Mouse (Mus musculus) intestine, postnatal 0 days (tissue): ENCODE data around the gene Ypel4. TPM values are rescaled to one million over a fixed set of nuclear protein-coding genes. Genes with fewer than 3 reads are reported as not detected.

Source experiments
- ATAC-seq: fragments of 200-750 bp; cut with Nextera tagmentation; 2 replicates; pipeline ENCODE4 v1.8.0; 2017; ENCODE audit warnings: mild to moderate bottlenecking, moderate TSS enrichment, moderate library complexity
- H3K27ac ChIP-seq: fragments of 300-500 bp; sonication (generic); 2 replicates; pipeline ENCODE4 v1.5.1; 2014; ENCODE audit warnings: mild to moderate bottlenecking, low read depth, low read length, moderate library complexity
- H3K27me3 ChIP-seq: fragments of 300-500 bp; sonication (generic); replicated peaks from 2 replicates; pipeline ENCODE4 v1.6.1; 2014; ENCODE audit warnings: low read length, mixed read lengths; ENCODE audit not compliant: control insufficient read depth, insufficient read depth
- H3K36me3 ChIP-seq: fragments of 300-500 bp; sonication (generic); 2 replicates; pipeline ENCODE4 v1.6.1; 2014; ENCODE audit warnings: mild to moderate bottlenecking, moderate library complexity; ENCODE audit not compliant: control insufficient read depth, insufficient read depth
- H3K4me1 ChIP-seq: fragments of 300-500 bp; sonication (generic); replicated peaks from 2 replicates; pipeline ENCODE4 v1.6.1; 2014; ENCODE audit warnings: antibody characterized with exemption, low read length, mixed read lengths; ENCODE audit not compliant: control insufficient read depth, insufficient read depth
- H3K4me2 ChIP-seq: fragments of 300-500 bp; sonication (generic); replicated peaks from 2 replicates; pipeline ENCODE4 v1.6.1; 2014; ENCODE audit warnings: low read depth, mild to moderate bottlenecking, moderate library complexity
- H3K4me3 ChIP-seq: fragments of 300-500 bp; sonication (generic); 2 replicates; pipeline ENCODE4 v1.5.1; 2014; ENCODE audit warnings: low read depth, low read length
- H3K9ac ChIP-seq: fragments of 300-500 bp; sonication (generic); 2 replicates; pipeline ENCODE4 v1.6.1; 2014; ENCODE audit warnings: mild to moderate bottlenecking, low read depth, low read length
- H3K9me3 ChIP-seq: fragments of 300-500 bp; sonication (generic); 2 replicates; pipeline ENCODE4 v1.6.1; 2016; ENCODE audit warnings: mixed run types; ENCODE audit not compliant: control insufficient read depth
- CTCF ChIP-seq: sonication (generic); IDR thresholded peaks from 2 replicates; pipeline ENCODE4 v1.5.1; 2016; ENCODE audit warnings: low read depth, mild to moderate bottlenecking, control low read depth, antibody characterized with exemption, moderate library complexity
- WGBS: fragments of 180-500 bp; shearing (Covaris S2); extraction: QIAGEN DNeasy Blood & Tissue Kit; methylation state at CpG from one replicate; pipeline ENCODE4 v1.1.7; 2014; 5-methylcytosine and 5-hydroxymethylcytosine counted together
- polyA plus RNA-seq: library from polyadenylated mRNA; unstranded; fragments of >200 nt; fragmentation: Nextera tagmentation; extraction: Ambion mirVana; gene quantifications from 2 replicates; pipeline ENCODE4 v1.2.1, GENCODE M21; 2015

Ypel4 gene
- 1.8 and 1.9 TPM in 2 replicates for polyA plus RNA-seq

GRCm38 (mm10) chr2:84733579-84734300 lies at the start of gene Ypel4:
Gene Ypel4 (plus strand): TSS chr2:84734058.
- peak within 1 kb of the TSS; percentile 56 for H3K4me2 ChIP-seq
- H3K9ac ChIP-seq = no peak within 1 kb of the TSS
- WGBS = 3% methylated on average over 8 of the region's 8 CpGs
- no peak for TF ChIP-seq CTCF
- H3K4me3 ChIP-seq = peak within 1 kb of the TSS; percentile 27
- H3K36me3 ChIP-seq = no peaks in the 10 kb centered on the region
- no peaks in the 10 kb centered on the region for H3K9me3 ChIP-seq
- no peak within 1 kb of the TSS for H3K27ac ChIP-seq
- 0 out of 2 replicates have a peak, but pooled peaks cover 5% of the 10 kb centered on the region for H3K4me1 ChIP-seq
- ATAC-seq = no peak
- H3K27me3 ChIP-seq = peaks cover 24% of the 10 kb centered on the region

GRCm38 (mm10) chr2:84688080-84688844 lies 45.6 kb upstream of the Ypel4 start:
- Histone ChIP-seq H3K4me2 (no peak overlapping the region), H3K4me1 (no peaks in the 10 kb centered on the region), H3K27ac (no peak overlapping the region), H3K4me3 (no peak overlapping the region), H3K27me3 (no peaks in the 10 kb centered on the region), H3K36me3 (peaks cover 65% of the 10 kb centered on the region), H3K9me3 (no peaks in the 10 kb centered on the region), H3K9ac (no peak overlapping the region)
- ATAC-seq = no peak
- WGBS = 85% methylated on average over 2 of the region's 2 CpGs
- TF ChIP-seq CTCF = no peak

GRCm38 (mm10) chr2:84690050-84690449 lies 43.8 kb upstream of the Ypel4 start:
- no peak overlapping the region for H3K27ac ChIP-seq
- WGBS = 91% methylated on average over 12 of the region's 12 CpGs

GRCm38 (mm10) chr2:84695007-84695695 lies 38.7 kb upstream of the Ypel4 start:
- H3K9ac ChIP-seq = no peak overlapping the region
- H3K36me3 ChIP-seq = peaks cover 40% of the 10 kb centered on the region
- ATAC-seq = no peak
- no peaks in the 10 kb centered on the region for H3K4me1 ChIP-seq
- no peak for TF ChIP-seq CTCF
- H3K27ac ChIP-seq = no peak overlapping the region
- H3K4me2 ChIP-seq = no peak overlapping the region
- no peak overlapping the region for H3K4me3 ChIP-seq
- 65% methylated on average over 5 of the region's 5 CpGs for WGBS
- no peaks in the 10 kb centered on the region for H3K27me3 ChIP-seq
- H3K9me3 ChIP-seq = no peaks in the 10 kb centered on the region

More at GRCm38 (mm10) chr2:84690050-84690449, 43.8 kb upstream of the Ypel4 start:
- Histone ChIP-seq H3K4me1 (no peaks in the 10 kb centered on the region), H3K9me3 (no peaks in the 10 kb centered on the region), H3K4me2 (no peak overlapping the region), H3K27me3 (no peaks in the 10 kb centered on the region), H3K4me3 (no peak overlapping the region), H3K36me3 (peaks cover 72% of the 10 kb centered on the region), H3K9ac (no peak overlapping the region)
- no peak for TF ChIP-seq CTCF
- no peak for ATAC-seq

GRCm38 (mm10) chr2:84703497-84703896 lies 30.4 kb upstream of the Ypel4 start:
- Histone ChIP-seq H3K27ac (no peak overlapping the region), H3K4me2 (no peak overlapping the region), H3K27me3 (no peaks in the 10 kb centered on the region), H3K4me1 (peaks cover 6% of the 10 kb centered on the region; the same call in 1 of the 2 replicates), H3K4me3 (no peak overlapping the region), H3K9ac (no peak overlapping the region), H3K9me3 (no peaks in the 10 kb centered on the region), H3K36me3 (peaks cover 24% of the 10 kb centered on the region)
- 100% methylated on average over 1 of the region's 1 CpGs for WGBS
- ATAC-seq = no peak
- no peak for TF ChIP-seq CTCF

- no peak for TF ChIP-seq CTCF
- 71% methylated on average over 5 of the region's 5 CpGs for WGBS
- Histone ChIP-seq H3K27ac (0 out of 2 replicates have a peak overlapping the region, but pooled peaks have one; percentile 28), H3K4me1 (peaks cover 6% of the 10 kb centered on the region; the same call in 1 of the 2 replicates), H3K4me3 (no peak overlapping the region), H3K9ac (no peak overlapping the region), H3K9me3 (no peaks in the 10 kb centered on the region), H3K27me3 (no peaks in the 10 kb centered on the region), H3K4me2 (no peak overlapping the region), H3K36me3 (peaks cover 24% of the 10 kb centered on the region)
- ATAC-seq = 0 out of 2 replicates have a peak, but pooled peaks have one; percentile 36
These were observed 29.5 kb upstream of the Ypel4 start for GRCm38 (mm10) chr2:84704329-84704728.
